ENCODE assay signal across 28 mouse cellular contexts in the genomic region with DNA sequence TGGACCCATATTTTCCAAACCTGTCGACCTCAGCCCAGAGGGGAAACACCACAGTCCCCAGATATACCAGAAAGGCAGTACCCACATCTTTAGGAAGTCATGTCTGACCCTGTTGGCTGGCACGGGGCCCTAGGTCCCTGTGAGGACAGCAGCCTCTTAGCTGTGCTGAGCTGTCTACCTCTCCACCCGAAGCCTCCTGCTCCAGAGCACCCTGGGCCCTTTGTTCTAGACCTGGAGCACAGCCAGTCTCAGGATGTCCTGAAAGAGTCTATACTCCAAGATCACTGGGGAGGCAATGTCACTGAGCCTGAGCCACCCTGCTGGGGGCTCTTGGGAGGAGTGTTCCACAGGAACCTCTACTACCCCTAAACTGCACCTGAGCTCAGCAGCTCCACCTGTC.
DNase-seq lines count a peak whose midpoint lies in the region; ATAC-seq and TF ChIP-seq lines count a peak whose summit lies in the region.
"Had no signal": no experiment of that assay in that cellular context is flagged by ENCODE, and none has a peak within 500 bp of the region (broad histone marks: within the 10 kb centered on the region; RNA-seq: fewer than 3 reads in every experiment).

No protein-coding gene starts in this region.

- DNase-seq in forebrain, embryonic 10.5 days (ENCODE audit: extremely low spot score, low spot score): no peak
- peak; percentile 23 for DNase-seq in kidney, adult 2 months
- DNase-seq in kidney, postnatal 4 days: no peak
- DNase-seq in stomach, postnatal 0 days (ENCODE audit: low spot score): no peak
- no peak for DNase-seq in embryo, embryonic 9.5 days (ENCODE audit: extremely low spot score)
- DNase-seq: adrenal gland, postnatal 10 days; cerebellum, adult 18-20 months; cerebellum, postnatal 25 days; embryo, embryonic 11 days; gastrocnemius, postnatal 25 days; lung, embryonic 14.5 days; lung, postnatal 36 days; right cerebral cortex, postnatal 14 days; thymus, adult 2 months; thymus, postnatal 4 days had no signal

- H3K9ac ChIP-seq in forebrain, embryonic 13.5 days: no peak overlapping the region
- H3K9ac ChIP-seq in stomach, embryonic 16.5 days (ENCODE audit: low read length): no peak overlapping the region
- no peak overlapping the region for H3K9ac ChIP-seq in stomach, postnatal 0 days (ENCODE audit: low read length)
- H3K9ac ChIP-seq: embryonic facial prominence, embryonic 15.5 days; hindbrain, embryonic 12.5 days; limb, embryonic 15.5 days; liver, embryonic 14.5 days; lung, embryonic 14.5 days; midbrain, embryonic 15.5 days; neural tube, embryonic 12.5 days; stomach, embryonic 15.5 days had no signal

- TF ChIP-seq CTCF in kidney, adult 2 months (conservative IDR thresholded peaks at IDR 0.05; ENCODE audit: insufficient read depth, insufficient read length, low read depth, low read length): no peak
- TF ChIP-seq CTCF in stomach, postnatal 0 days (IDR thresholded peaks at IDR 0.05; ENCODE audit: low read depth): no peak

- 80% methylated on average over 3 of the region's 3 CpGs for WGBS in forebrain, embryonic 10.5 days
- 66% methylated on average over 3 of the region's 3 CpGs for WGBS in forebrain, embryonic 13.5 days
- 77% methylated on average over 3 of the region's 3 CpGs for WGBS in kidney, adult 2 months
- 53% methylated on average over 3 of the region's 3 CpGs for WGBS in stomach, embryonic 16.5 days
- WGBS in stomach, postnatal 0 days: 54% methylated on average over 3 of the region's 3 CpGs

- no peak overlapping the region for H3K4me2 ChIP-seq in forebrain, embryonic 13.5 days
- no peak overlapping the region for H3K4me2 ChIP-seq in stomach, embryonic 16.5 days (ENCODE audit: low read depth, low read length)
- H3K4me2 ChIP-seq in stomach, postnatal 0 days (replicated peaks; ENCODE audit: low read depth): no peak overlapping the region
- H3K4me2 ChIP-seq: embryonic facial prominence, embryonic 15.5 days; heart, embryonic 11.5 days; hindbrain, embryonic 12.5 days; limb, embryonic 15.5 days; lung, embryonic 14.5 days; midbrain, embryonic 15.5 days; neural tube, embryonic 12.5 days; stomach, embryonic 15.5 days had no signal

- peak overlapping the region; percentile 56; the same call in 1 of the 2 replicates for H3K27ac ChIP-seq in forebrain, embryonic 10.5 days
- H3K27ac ChIP-seq in forebrain, embryonic 13.5 days: no peak overlapping the region
- H3K27ac ChIP-seq in kidney, adult 2 months (ENCODE audit: insufficient read depth, low read depth, low read length): no peak overlapping the region
- 0 out of 2 replicates have a peak overlapping the region, but pooled peaks have one; percentile 11 for H3K27ac ChIP-seq in stomach, embryonic 16.5 days (ENCODE audit: low read length)
- H3K27ac ChIP-seq in stomach, postnatal 0 days (replicated peaks): no peak overlapping the region
- H3K27ac ChIP-seq: embryonic facial prominence, embryonic 15.5 days; hindbrain, embryonic 12.5 days; kidney, postnatal 0 days; left cerebral cortex, adult 2 months; limb, embryonic 15.5 days; liver, embryonic 14.5 days; midbrain, embryonic 15.5 days; neural tube, embryonic 12.5 days; stomach, embryonic 15.5 days had no signal

- H3K9me3 ChIP-seq in forebrain, embryonic 10.5 days: no peaks in the 10 kb centered on the region
- no peaks in the 10 kb centered on the region for H3K9me3 ChIP-seq in forebrain, embryonic 13.5 days (replicated peaks)
- no peaks in the 10 kb centered on the region for H3K9me3 ChIP-seq in stomach, embryonic 16.5 days (replicated peaks; ENCODE audit: control insufficient read depth, low read length)
- no peaks in the 10 kb centered on the region for H3K9me3 ChIP-seq in stomach, postnatal 0 days (ENCODE audit: control insufficient read depth, low read length)
- H3K9me3 ChIP-seq: embryonic facial prominence, embryonic 15.5 days; hindbrain, embryonic 12.5 days; limb, embryonic 15.5 days; megakaryocyte, embryonic 14.5 days; midbrain, embryonic 15.5 days; neural tube, embryonic 12.5 days; stomach, embryonic 15.5 days had no signal

- H3K36me3 ChIP-seq in forebrain, embryonic 10.5 days (replicated peaks): no peaks in the 10 kb centered on the region
- H3K36me3 ChIP-seq in forebrain, embryonic 13.5 days (ENCODE audit: poor library complexity, severe bottlenecking): no peaks in the 10 kb centered on the region
- no peaks in the 10 kb centered on the region for H3K36me3 ChIP-seq in kidney, adult 2 months (ENCODE audit: control insufficient read depth, insufficient read depth, low read length)
- H3K36me3 ChIP-seq in stomach, embryonic 16.5 days (ENCODE audit: control insufficient read depth, insufficient read depth, low read length): no peaks in the 10 kb centered on the region
- no peaks in the 10 kb centered on the region for H3K36me3 ChIP-seq in stomach, postnatal 0 days (ENCODE audit: control insufficient read depth, insufficient read depth, low read length)
- H3K36me3 ChIP-seq: embryonic facial prominence, embryonic 15.5 days; hindbrain, embryonic 12.5 days; limb, embryonic 15.5 days; midbrain, embryonic 15.5 days; neural tube, embryonic 12.5 days; stomach, embryonic 15.5 days had no signal

- no peak for TF ChIP-seq POLR2A in kidney, adult 2 months (IDR thresholded peaks at IDR 0.05; ENCODE audit: low read depth, low read length)

- peaks cover 92% of the 10 kb centered on the region for H3K27me3 ChIP-seq in forebrain, embryonic 10.5 days (ENCODE audit: poor library complexity, severe bottlenecking)
- H3K27me3 ChIP-seq in forebrain, embryonic 13.5 days: peaks cover 19% of the 10 kb centered on the region
- H3K27me3 ChIP-seq in kidney, adult 2 months (replicated peaks; ENCODE audit: control insufficient read depth, insufficient read depth, low read length): no peaks in the 10 kb centered on the region
- no peaks in the 10 kb centered on the region for H3K27me3 ChIP-seq in stomach, embryonic 16.5 days (ENCODE audit: control insufficient read depth, insufficient read depth, low read length)
- H3K27me3 ChIP-seq in stomach, postnatal 0 days (ENCODE audit: control insufficient read depth, insufficient read depth, low read length): no peaks in the 10 kb centered on the region
- H3K27me3 ChIP-seq: embryonic facial prominence, embryonic 15.5 days; limb, embryonic 15.5 days; midbrain, embryonic 15.5 days; neural tube, embryonic 12.5 days; stomach, embryonic 15.5 days had no signal

- no peak overlapping the region for H3K4me3 ChIP-seq in forebrain, embryonic 10.5 days
- H3K4me3 ChIP-seq in forebrain, embryonic 13.5 days: no peak overlapping the region
- no peak overlapping the region for H3K4me3 ChIP-seq in kidney, adult 2 months (ENCODE audit: insufficient read depth, low read depth, low read length)
- no peak overlapping the region for H3K4me3 ChIP-seq in stomach, embryonic 16.5 days (replicated peaks; ENCODE audit: low read length)
- H3K4me3 ChIP-seq in stomach, postnatal 0 days (ENCODE audit: low read depth, low read length): no peak overlapping the region
- H3K4me3 ChIP-seq: embryonic facial prominence, embryonic 15.5 days; hindbrain, embryonic 12.5 days; left cerebral cortex, adult 2 months; limb, embryonic 15.5 days; megakaryocyte, embryonic 14.5 days; midbrain, embryonic 15.5 days; neural tube, embryonic 12.5 days; stomach, embryonic 15.5 days had no signal

- no peak for TF ChIP-seq EP300 in stomach, postnatal 0 days (optimal IDR thresholded peaks at IDR 0.05)

- H3K4me1 ChIP-seq in forebrain, embryonic 10.5 days: peaks cover 63% of the 10 kb centered on the region
- H3K4me1 ChIP-seq in forebrain, embryonic 13.5 days: peaks cover 53% of the 10 kb centered on the region
- peaks cover 12% of the 10 kb centered on the region; the same call in 1 of the 2 replicates for H3K4me1 ChIP-seq in kidney, adult 2 months (ENCODE audit: control insufficient read depth, insufficient read depth, low read length)
- H3K4me1 ChIP-seq in stomach, embryonic 16.5 days (ENCODE audit: control insufficient read depth, insufficient read depth, low read length): peaks cover 51% of the 10 kb centered on the region
- H3K4me1 ChIP-seq in stomach, postnatal 0 days (replicated peaks; ENCODE audit: control insufficient read depth, insufficient read depth): peaks cover 4% of the 10 kb centered on the region; the same call in 1 of the 2 replicates

- ATAC-seq in forebrain, embryonic 13.5 days: no peak
- ATAC-seq in stomach, embryonic 16.5 days (ENCODE audit: insufficient read depth, low FRiP score): no peak
- no peak for ATAC-seq in stomach, postnatal 0 days (ENCODE audit: low FRiP score, low TSS enrichment)
- ATAC-seq: midbrain, embryonic 15.5 days had no signal

Comparison
In these comparisons a context has a peak if more than half of its experiments do, and no peak if none do; other contexts are left out.
1. H3K27ac ChIP-seq: peak in forebrain, embryonic 10.5 days (single experiment) and stomach, embryonic 16.5 days (single experiment); none in forebrain, embryonic 13.5 days (single experiment), kidney, adult 2 months (single experiment) and stomach, postnatal 0 days (single experiment).